Mouse (Mus musculus): ENCODE data around the gene Dst. TPM values are rescaled to one million over a fixed set of nuclear protein-coding genes. Genes with fewer than 3 reads are reported as not detected.

Dst gene
- polyA plus RNA-seq, 1 experiment from 2014 or later: 28.4 TPM

DNA sequence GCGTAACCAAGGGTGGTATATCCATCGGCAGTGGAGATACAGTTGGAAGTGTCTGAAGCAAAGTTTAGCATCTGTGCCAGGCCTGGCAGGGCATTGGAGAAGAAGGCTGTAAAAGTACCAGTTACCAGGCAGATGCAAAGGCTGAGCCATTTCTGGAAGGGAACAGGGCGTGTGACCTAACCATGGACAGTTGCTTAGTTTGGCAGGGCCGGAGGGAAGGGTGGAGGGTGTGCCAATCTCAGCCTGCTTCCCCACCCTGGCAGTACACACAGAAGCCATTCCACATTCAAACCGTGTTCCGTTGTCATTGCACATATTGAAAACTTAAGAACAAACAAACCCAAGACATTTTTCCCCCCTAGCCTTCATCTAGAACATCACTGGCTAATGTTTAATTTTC lies 212.0 kb downstream of the Dst start:
- Histone ChIP-seq H3K9me3 (replicated peaks) (no peaks in the 10 kb centered on the region), H3K27ac (ENCODE audit: poor library complexity, severe bottlenecking) (no peak overlapping the region), H3K4me3 (no peak overlapping the region), H3K4me1 (replicated peaks) (peaks cover 70% of the 10 kb centered on the region), H3K27me3 (replicated peaks) (no peaks in the 10 kb centered on the region), H3K4me2 (no peak overlapping the region), H3K36me3 (no peaks in the 10 kb centered on the region), H3K9ac (no peak overlapping the region)
- 71% methylated on average over 6 of the region's 6 CpGs for WGBS
- ATAC-seq (ENCODE audit: insufficient number of reproducible peaks, low FRiP score): no peak

DNA sequence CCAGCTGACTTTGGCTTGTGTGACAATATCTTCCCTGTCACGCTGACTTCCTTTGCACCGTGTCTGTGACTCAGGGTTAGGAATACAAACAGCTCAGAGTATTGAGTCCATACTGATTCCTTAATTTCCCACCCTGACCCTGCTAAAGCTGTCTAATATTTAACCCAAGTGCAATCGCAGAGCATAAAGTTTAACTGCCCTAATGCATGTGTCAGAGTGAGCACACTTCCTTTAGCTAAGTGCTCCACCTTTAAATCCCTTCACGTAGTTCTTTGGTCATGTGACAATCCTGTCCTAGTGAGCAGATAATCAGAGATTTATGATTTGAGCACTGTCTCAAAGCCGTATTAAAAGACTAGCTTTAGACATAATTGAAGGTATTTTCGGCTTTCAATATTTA lies 212.6 kb downstream of the Dst start:
- peak overlapping the region; percentile 65; the same call in 1 of the 2 replicates for H3K27ac ChIP-seq (ENCODE audit: poor library complexity, severe bottlenecking)
- peaks cover 71% of the 10 kb centered on the region for H3K4me1 ChIP-seq (replicated peaks)
- no peak overlapping the region for H3K9ac ChIP-seq
- H3K4me3 ChIP-seq: no peak overlapping the region
- no peaks in the 10 kb centered on the region for H3K27me3 ChIP-seq (replicated peaks)
- H3K4me2 ChIP-seq: peak overlapping the region; percentile 65; the same call in 1 of the 2 replicates
- 47% methylated on average over 6 of the region's 6 CpGs for WGBS
- no peaks in the 10 kb centered on the region for H3K36me3 ChIP-seq
- ATAC-seq (ENCODE audit: insufficient number of reproducible peaks, low FRiP score): no peak
- H3K9me3 ChIP-seq (replicated peaks): no peaks in the 10 kb centered on the region

GRCm38 (mm10) chr1:34121157-34122015 lies 213.4 kb downstream of the Dst start:
- no peaks in the 10 kb centered on the region for H3K36me3 ChIP-seq
- H3K4me3 ChIP-seq: peak overlapping the region; percentile 5; the same call in 1 of the 2 replicates
- H3K27ac ChIP-seq (ENCODE audit: poor library complexity, severe bottlenecking): peak overlapping the region; percentile 65
- 53% methylated on average over 29 of the region's 29 CpGs for WGBS
- no peak for ATAC-seq (ENCODE audit: insufficient number of reproducible peaks, low FRiP score)
- no peaks in the 10 kb centered on the region for H3K9me3 ChIP-seq (replicated peaks)
- no peaks in the 10 kb centered on the region for H3K27me3 ChIP-seq (replicated peaks)
- H3K4me1 ChIP-seq (replicated peaks): peaks cover 68% of the 10 kb centered on the region
- H3K4me2 ChIP-seq: peak overlapping the region; percentile 65
- H3K9ac ChIP-seq: peak overlapping the region; percentile 52; the same call in 1 of the 2 replicates

- Histone ChIP-seq H3K9me3 (replicated peaks) (no peaks in the 10 kb centered on the region), H3K9ac (no peak overlapping the region), H3K4me3 (no peak overlapping the region), H3K27me3 (replicated peaks) (no peaks in the 10 kb centered on the region), H3K4me2 (peak overlapping the region; percentile 65), H3K27ac (ENCODE audit: poor library complexity, severe bottlenecking) (peak overlapping the region; percentile 8; the same call in 1 of the 2 replicates), H3K36me3 (no peaks in the 10 kb centered on the region), H3K4me1 (replicated peaks) (peaks cover 66% of the 10 kb centered on the region)
- WGBS: 79% methylated on average over 6 of the region's 6 CpGs
- no peak for ATAC-seq (ENCODE audit: insufficient number of reproducible peaks, low FRiP score)
Measured at GRCm38 (mm10) chr1:34122198-34122597, 214.2 kb downstream of the Dst start.

GRCm38 (mm10) chr1:34122905-34123304 lies 214.9 kb downstream of the Dst start:
- H3K4me2 ChIP-seq: no peak overlapping the region
- 30% methylated on average over 1 of the region's 1 CpGs for WGBS
- H3K4me1 ChIP-seq (replicated peaks): peaks cover 69% of the 10 kb centered on the region
- no peak overlapping the region for H3K4me3 ChIP-seq
- H3K9ac ChIP-seq: no peak overlapping the region
- ATAC-seq (ENCODE audit: insufficient number of reproducible peaks, low FRiP score): no peak
- H3K9me3 ChIP-seq (replicated peaks): no peaks in the 10 kb centered on the region
- no peaks in the 10 kb centered on the region for H3K27me3 ChIP-seq (replicated peaks)
- H3K27ac ChIP-seq (ENCODE audit: poor library complexity, severe bottlenecking): peak overlapping the region; percentile 40; the same call in 1 of the 2 replicates
- H3K36me3 ChIP-seq: no peaks in the 10 kb centered on the region

GRCm38 (mm10) chr1:34123334-34123733 lies 215.3 kb downstream of the Dst start:
- no peak overlapping the region for H3K9ac ChIP-seq
- no peak overlapping the region for H3K4me3 ChIP-seq
- no peaks in the 10 kb centered on the region for H3K36me3 ChIP-seq
- H3K9me3 ChIP-seq (replicated peaks): no peaks in the 10 kb centered on the region
- no peak overlapping the region for H3K4me2 ChIP-seq
- H3K27ac ChIP-seq (ENCODE audit: poor library complexity, severe bottlenecking): peak overlapping the region; percentile 73
- ATAC-seq (ENCODE audit: insufficient number of reproducible peaks, low FRiP score): no peak
- H3K4me1 ChIP-seq (replicated peaks): peaks cover 70% of the 10 kb centered on the region
- H3K27me3 ChIP-seq (replicated peaks): no peaks in the 10 kb centered on the region
- 67% methylated on average over 5 of the region's 5 CpGs for WGBS

GRCm38 (mm10) chr1:34124376-34124775 lies 216.4 kb downstream of the Dst start:
- no peaks in the 10 kb centered on the region for H3K9me3 ChIP-seq (replicated peaks)
- 76% methylated on average over 7 of the region's 7 CpGs for WGBS
- no peak for ATAC-seq (ENCODE audit: insufficient number of reproducible peaks, low FRiP score)
- H3K27me3 ChIP-seq (replicated peaks): no peaks in the 10 kb centered on the region
- no peak overlapping the region for H3K4me3 ChIP-seq
- H3K9ac ChIP-seq: no peak overlapping the region
- H3K4me2 ChIP-seq: no peak overlapping the region
- H3K36me3 ChIP-seq: no peaks in the 10 kb centered on the region
- 0 out of 2 replicates have a peak overlapping the region, but pooled peaks have one; percentile 20 for H3K27ac ChIP-seq (ENCODE audit: poor library complexity, severe bottlenecking)
- H3K4me1 ChIP-seq (replicated peaks): peaks cover 79% of the 10 kb centered on the region

DNA sequence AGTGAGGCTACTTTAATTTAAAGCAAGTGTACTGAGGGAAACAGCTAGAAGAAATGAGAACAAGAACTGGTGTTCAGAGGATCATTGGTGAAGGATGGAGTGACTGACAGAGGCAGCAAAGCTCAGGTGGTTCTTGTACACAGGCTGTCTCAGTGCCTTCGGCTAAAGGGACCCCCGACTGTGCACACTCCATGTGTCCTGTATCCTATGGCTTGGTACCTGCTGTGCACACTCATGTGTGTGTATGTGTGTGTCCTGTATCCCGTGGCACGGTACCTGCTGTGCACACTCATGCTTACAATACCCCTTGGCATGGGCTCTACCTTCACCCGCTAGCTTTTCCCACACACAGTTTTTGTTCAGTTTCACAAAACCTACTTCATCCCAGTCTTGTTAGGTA lies 217.1 kb downstream of the Dst start:
- Histone ChIP-seq H3K27ac (ENCODE audit: poor library complexity, severe bottlenecking) (no peak overlapping the region), H3K9ac (no peak overlapping the region), H3K9me3 (replicated peaks) (no peaks in the 10 kb centered on the region), H3K4me1 (replicated peaks) (peaks cover 78% of the 10 kb centered on the region), H3K27me3 (replicated peaks) (no peaks in the 10 kb centered on the region), H3K4me2 (no peak overlapping the region), H3K4me3 (no peak overlapping the region), H3K36me3 (no peaks in the 10 kb centered on the region)
- no peak for ATAC-seq (ENCODE audit: insufficient number of reproducible peaks, low FRiP score)
- 96% methylated on average over 5 of the region's 5 CpGs for WGBS

DNA sequence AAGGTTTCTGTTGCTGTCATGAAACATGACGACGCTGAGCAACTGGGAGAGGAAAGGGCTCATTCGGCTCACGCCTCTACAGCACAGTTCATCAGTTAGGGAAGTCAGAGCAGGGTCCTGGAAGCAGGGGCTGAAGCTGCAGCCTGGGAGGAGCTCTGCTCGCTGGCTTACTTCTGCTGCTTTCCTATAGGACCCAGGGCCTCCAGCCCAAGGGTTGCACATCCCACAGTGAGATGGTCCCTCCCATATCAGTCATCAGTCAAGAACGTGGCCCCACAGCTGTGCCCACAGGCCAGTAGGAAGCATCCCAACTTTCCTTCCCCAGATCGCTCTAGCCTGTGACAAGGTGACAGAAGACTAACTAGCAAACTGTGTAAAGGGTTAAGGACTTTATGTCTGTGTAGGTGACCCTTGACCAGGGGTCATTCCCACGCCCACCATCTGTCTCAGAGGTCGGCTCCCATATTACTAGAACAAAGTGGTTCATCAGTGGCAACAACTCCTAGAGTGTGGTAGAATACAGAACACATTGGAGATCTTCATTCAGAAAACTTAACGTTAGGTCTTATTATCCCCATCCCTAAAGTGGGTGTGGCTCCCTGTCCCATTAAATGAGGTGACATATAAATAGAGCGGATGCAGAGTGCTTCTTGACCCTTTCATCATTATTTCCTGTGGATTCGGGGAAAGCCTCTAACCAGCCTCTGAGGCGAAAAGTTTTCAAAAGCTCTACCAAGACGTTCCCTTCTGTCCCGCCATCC lies 219.9 kb downstream of the Dst start:
- Histone ChIP-seq H3K27me3 (replicated peaks) (no peaks in the 10 kb centered on the region), H3K36me3 (no peaks in the 10 kb centered on the region), H3K4me3 (no peak overlapping the region), H3K9me3 (replicated peaks) (no peaks in the 10 kb centered on the region), H3K27ac (ENCODE audit: poor library complexity, severe bottlenecking) (peak overlapping the region; percentile 57; the same call in 1 of the 2 replicates), H3K9ac (no peak overlapping the region), H3K4me1 (replicated peaks) (peaks cover 80% of the 10 kb centered on the region), H3K4me2 (no peak overlapping the region)
- WGBS: 62% methylated on average over 15 of the region's 15 CpGs
- no peak for ATAC-seq (ENCODE audit: insufficient number of reproducible peaks, low FRiP score)

GRCm38 (mm10) chr1:34128796-34129195 lies 220.8 kb downstream of the Dst start:
- peaks cover 80% of the 10 kb centered on the region for H3K4me1 ChIP-seq (replicated peaks)
- no peak overlapping the region for H3K9ac ChIP-seq
- H3K4me2 ChIP-seq: no peak overlapping the region
- H3K27ac ChIP-seq (ENCODE audit: poor library complexity, severe bottlenecking): peak overlapping the region; percentile 41; the same call in 1 of the 2 replicates
- no peaks in the 10 kb centered on the region for H3K27me3 ChIP-seq (replicated peaks)
- no peaks in the 10 kb centered on the region for H3K9me3 ChIP-seq (replicated peaks)
- WGBS: 76% methylated on average over 2 of the region's 2 CpGs
- H3K4me3 ChIP-seq: no peak overlapping the region
- no peaks in the 10 kb centered on the region for H3K36me3 ChIP-seq
- no peak for ATAC-seq (ENCODE audit: insufficient number of reproducible peaks, low FRiP score)

- peaks cover 79% of the 10 kb centered on the region for H3K4me1 ChIP-seq (replicated peaks)
Measured at GRCm38 (mm10) chr1:34129691-34130090, 221.7 kb downstream of the Dst start.

More at GRCm38 (mm10) chr1:34129691-34130090, 221.7 kb downstream of the Dst start:
- H3K9ac ChIP-seq: no peak overlapping the region
- H3K27ac ChIP-seq (ENCODE audit: poor library complexity, severe bottlenecking): peak overlapping the region; percentile 92
- H3K36me3 ChIP-seq: no peaks in the 10 kb centered on the region
- no peak overlapping the region for H3K4me3 ChIP-seq
- H3K4me2 ChIP-seq: peak overlapping the region; percentile 35
- H3K27me3 ChIP-seq (replicated peaks): no peaks in the 10 kb centered on the region
- peak; percentile 78 for ATAC-seq (ENCODE audit: insufficient number of reproducible peaks, low FRiP score)
- 20% methylated on average over 9 of the region's 9 CpGs for WGBS
- H3K9me3 ChIP-seq (replicated peaks): no peaks in the 10 kb centered on the region
